Mouse (Mus musculus): ENCODE results near the gene Actg1.
A peak's percentile ranks its signal among the peaks of the same experiment; 100 is the strongest.

The Actg1 gene

GRCm38 (mm10) chr11:120345067-120345681, 3.2 kb downstream of the Actg1 start:
- DNase-seq (ENCODE audit: low read depth, low spot score) = peak; percentile 61

GRCm38 (mm10) chr11:120344310-120344920, 3.9 kb downstream of the Actg1 start:
- DNase-seq (ENCODE audit: low read depth, low spot score) = no peak

GRCm38 (mm10) chr11:120343519-120344309, 4.6 kb downstream of the Actg1 start:
- no peak for DNase-seq (ENCODE audit: low read depth, low spot score)

GRCm38 (mm10) chr11:120342656-120343160, 5.6 kb downstream of the Actg1 start:
- no peak for DNase-seq (ENCODE audit: low read depth, low spot score)

GRCm38 (mm10) chr11:120341661-120342060, 6.7 kb downstream of the Actg1 start:
- no peak for DNase-seq (ENCODE audit: low read depth, low spot score)

- DNase-seq (ENCODE audit: low read depth, low spot score) = no peak
Observed at GRCm38 (mm10) chr11:120339978-120340513, 8.3 kb downstream of the Actg1 start.

- no peak for DNase-seq (ENCODE audit: low read depth, low spot score)
Observed at GRCm38 (mm10) chr11:120338786-120339185, 9.6 kb downstream of the Actg1 start.

GRCm38 (mm10) chr11:120337447-120337846, 10.9 kb downstream of the Actg1 start:
- DNase-seq (ENCODE audit: low read depth, low spot score) = no peak

- DNase-seq (ENCODE audit: low read depth, low spot score) = no peak
Observed at GRCm38 (mm10) chr11:120335431-120336021, 12.8 kb downstream of the Actg1 start.

- DNase-seq (ENCODE audit: low read depth, low spot score) = no peak
Observed at GRCm38 (mm10) chr11:120320156-120320555, 28.2 kb downstream of the Actg1 start.

- no peak for DNase-seq (ENCODE audit: low read depth, low spot score)
Observed at GRCm38 (mm10) chr11:120319310-120319709, 29.0 kb downstream of the Actg1 start.

- DNase-seq (ENCODE audit: low read depth, low spot score) = no peak
Observed at GRCm38 (mm10) chr11:120317456-120317855, 30.9 kb downstream of the Actg1 start.

- no peak for DNase-seq (ENCODE audit: low read depth, low spot score)
Observed at GRCm38 (mm10) chr11:120316690-120317254, 31.6 kb downstream of the Actg1 start.

GRCm38 (mm10) chr11:120315832-120316689, 32.3 kb downstream of the Actg1 start:
- peak; percentile 96 for DNase-seq (ENCODE audit: low read depth, low spot score)

- DNase-seq (ENCODE audit: low read depth, low spot score) = no peak
Observed at GRCm38 (mm10) chr11:120315416-120315761, 33.0 kb downstream of the Actg1 start.

GRCm38 (mm10) chr11:120314721-120315415, 33.5 kb downstream of the Actg1 start:
- no peak for DNase-seq (ENCODE audit: low read depth, low spot score)

- no peak for DNase-seq (ENCODE audit: low read depth, low spot score)
Observed at GRCm38 (mm10) chr11:120313906-120314685, 34.2 kb downstream of the Actg1 start.

GRCm38 (mm10) chr11:120312069-120312468, 36.3 kb downstream of the Actg1 start:
- no peak for DNase-seq (ENCODE audit: low read depth, low spot score)

- DNase-seq (ENCODE audit: low read depth, low spot score) = no peak
Observed at GRCm38 (mm10) chr11:120311561-120311960, 36.8 kb downstream of the Actg1 start.
